Mouse (Mus musculus): ENCODE data around the gene Sh3pxd2b.

GRCm38 (mm10) chr11:32445637-32446226 is 98.1 kb downstream of the Sh3pxd2b start:
- no peak for TF ChIP-seq POLR2A (IDR thresholded peaks at IDR 0.05; ENCODE audit: borderline replicate concordance, extremely low read depth, insufficient read depth, insufficient read length, poor library complexity, severe bottlenecking)
- TF ChIP-seq CTCF (IDR thresholded peaks at IDR 0.05; ENCODE audit: borderline replicate concordance, extremely low read depth, insufficient read depth, insufficient read length) = no peak
